Comparison of ENCODE assay signal across 9 mouse cellular contexts in the genomic region with DNA sequence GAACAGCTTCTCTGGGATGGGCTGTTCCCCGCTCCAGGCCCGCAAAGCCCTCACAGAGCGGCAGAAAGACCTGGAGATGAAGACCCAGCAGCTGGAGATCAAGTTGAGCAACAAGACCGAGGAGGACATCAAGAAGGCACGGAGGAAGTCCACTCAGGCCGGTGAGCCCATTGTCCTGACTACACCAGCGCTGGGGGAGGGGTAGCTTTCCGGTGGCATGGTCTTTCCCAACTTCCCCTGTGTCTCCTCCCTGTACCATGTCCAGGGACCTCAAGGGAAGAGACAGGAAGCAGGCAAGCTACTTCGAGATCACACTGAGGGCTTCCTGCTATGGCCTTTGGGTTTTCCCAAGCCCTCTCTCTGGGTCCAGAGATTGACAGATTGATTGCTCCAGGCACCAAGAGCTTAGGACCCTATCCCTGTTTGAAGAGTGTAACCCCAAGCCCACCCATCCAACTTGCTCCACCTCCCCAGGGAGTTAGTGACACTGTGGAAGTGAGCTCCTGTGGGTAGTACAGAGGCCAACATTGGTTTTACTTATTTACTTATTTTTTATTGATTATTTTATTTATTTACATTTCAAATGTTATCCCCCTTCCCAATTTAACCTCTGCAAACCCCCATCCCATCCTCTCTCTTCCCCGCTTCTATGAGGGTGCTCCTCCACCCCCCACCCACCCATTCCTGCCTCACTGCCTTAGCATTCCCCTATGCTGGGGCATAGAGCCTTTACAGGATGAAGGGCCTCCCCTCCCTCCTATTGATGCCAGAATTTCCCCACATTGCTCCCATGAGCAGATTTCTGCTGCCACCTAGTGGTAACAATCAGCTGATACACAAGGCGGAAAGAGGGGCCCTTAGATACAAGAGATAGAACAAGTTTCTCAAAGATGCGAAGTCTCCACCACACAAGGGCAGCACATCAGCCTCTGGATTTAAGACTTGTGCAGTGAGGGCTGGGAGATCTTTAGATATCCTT. TPM values are rescaled to one million over a fixed set of nuclear protein-coding genes. Genes with fewer than 3 reads are reported as not detected.
DNase-seq lines count a peak whose midpoint lies in the region; ATAC-seq and TF ChIP-seq lines count a peak whose summit lies in the region.
"Had no signal": no experiment of that assay in that cellular context is flagged by ENCODE, and none has a peak within 500 bp of the region (broad histone marks: within the 10 kb centered on the region; RNA-seq: fewer than 3 reads in every experiment).

No protein-coding gene starts in this region.

- no peaks in the 10 kb centered on the region for H3K36me3 ChIP-seq in forebrain, embryonic 15.5 days
- H3K36me3 ChIP-seq in small intestine, adult 2 months (ENCODE audit: control insufficient read depth, insufficient read depth, low read length), result no peaks in the 10 kb centered on the region

- no peaks in the 10 kb centered on the region for H3K9me3 ChIP-seq in forebrain, embryonic 15.5 days

- H3K27me3 ChIP-seq in forebrain, embryonic 15.5 days, result no peaks in the 10 kb centered on the region
- no peaks in the 10 kb centered on the region for H3K27me3 ChIP-seq in small intestine, adult 2 months (ENCODE audit: control insufficient read depth, insufficient read depth, low read length)

- H3K4me2 ChIP-seq in forebrain, embryonic 15.5 days (replicated peaks), result no peak overlapping the region

- H3K4me3 ChIP-seq in forebrain, embryonic 15.5 days, result no peak overlapping the region
- no peak overlapping the region for H3K4me3 ChIP-seq in small intestine, adult 2 months (ENCODE audit: low read depth, low read length)

- 60% methylated on average over 12 of the region's 12 CpGs for WGBS in forebrain, embryonic 15.5 days
- WGBS in small intestine, adult 2 months, result 52% methylated on average over 12 of the region's 12 CpGs

- H3K27ac ChIP-seq in forebrain, embryonic 15.5 days (replicated peaks), result no peak overlapping the region
- H3K27ac ChIP-seq in small intestine, adult 2 months (ENCODE audit: insufficient read depth, low read depth, low read length), result no peak overlapping the region

- peak; percentile 84 for ATAC-seq in forebrain, embryonic 15.5 days (replicated peaks)

- no peak for TF ChIP-seq POLR2A in small intestine, adult 2 months (IDR thresholded peaks at IDR 0.05; ENCODE audit: low read depth, low read length)

- no peaks in the 10 kb centered on the region for H3K4me1 ChIP-seq in forebrain, embryonic 15.5 days
- H3K4me1 ChIP-seq in small intestine, adult 2 months (ENCODE audit: control insufficient read depth, insufficient read depth, insufficient read length, low read length), result no peaks in the 10 kb centered on the region

- DNase-seq in adrenal gland, adult (ENCODE audit: inconsistent age in 2 of 2, low spot score in 1 of 2), result peak; percentile 48 to 84
- DNase-seq in adrenal gland, adult 8-10 months, result no peak
- DNase-seq in 416B (ENCODE audit: low read depth), result peak; percentile 50
- DNase-seq in c-Kit-positive CD71-positive TER-119-negative erythroid progenitor cells, embryonic 14.5 days (ENCODE audit: low read depth), result peak; percentile 15
- DNase-seq in kidney, postnatal 10 days, result peak; percentile 72
- DNase-seq in lung, postnatal 25 days (ENCODE audit: low spot score), result peak; percentile 57

- no peak overlapping the region for H3K9ac ChIP-seq in forebrain, embryonic 15.5 days (replicated peaks)

- peak; percentile 59; the same call in 1 of the 2 replicates for TF ChIP-seq CTCF in small intestine, adult 2 months (IDR thresholded peaks at IDR 0.05; ENCODE audit: extremely low read depth, insufficient read length, insufficient replicate concordance, low read depth, low read length)

RNA-seq across cellular contexts. Expression of gene Rcvrn, which starts 19.3 kb away (rescaled TPM):
- total RNA-seq in adrenal gland, adult 8-10 months (2022), result 1 to 10 TPM in 1 of 4 experiments, not detected in 3; 1.0 TPM
- not detected in 2 replicates for polyA plus RNA-seq in forebrain, embryonic 15.5 days (2015; fragmentation: Nextera tagmentation; extraction: Ambion mirVana)
- not detected in 2 replicates for polyA plus RNA-seq in small intestine, adult 2 months (2012; rRNA removed)
- polyA plus RNA-seq: C2C12 had no signal
